Mouse (Mus musculus): ENCODE measurements around the gene Dynlt1f.
"Not testable (repeated sequence)": the region's sequence is repeated elsewhere in the genome, so short reads cannot be mapped to it uniquely, and the experiment has no call there.

Dynlt1f gene

GRCm38 (mm10) chr17:6655567-6656281 is at the start of gene Dynlt1f:
Gene Dynlt1f (minus strand): TSS chr17:6655900.
- DNase-seq: peak; percentile 65

GRCm38 (mm10) chr17:6703381-6704270 is 47.9 kb upstream of the Dynlt1f start:
- not testable (repeated sequence) for DNase-seq

GRCm38 (mm10) chr17:6702625-6703221 is 47.0 kb upstream of the Dynlt1f start:
- DNase-seq: not testable (repeated sequence)

GRCm38 (mm10) chr17:6700077-6700476 is 44.4 kb upstream of the Dynlt1f start:
- not testable (repeated sequence) for DNase-seq

- DNase-seq: not testable (repeated sequence)
These were observed 43.8 kb upstream of the Dynlt1f start for GRCm38 (mm10) chr17:6699502-6699901.

- peak; percentile 69 for DNase-seq
These were observed 41.6 kb upstream of the Dynlt1f start for GRCm38 (mm10) chr17:6697224-6697775.

GRCm38 (mm10) chr17:6696521-6696920 is 40.8 kb upstream of the Dynlt1f start:
- not testable (repeated sequence) for DNase-seq

- not testable (repeated sequence) for DNase-seq
These were observed 40.0 kb upstream of the Dynlt1f start for GRCm38 (mm10) chr17:6695712-6696111.

GRCm38 (mm10) chr17:6691596-6691995 is 35.9 kb upstream of the Dynlt1f start:
- DNase-seq: peak; percentile 95

GRCm38 (mm10) chr17:6689344-6689743 is 33.6 kb upstream of the Dynlt1f start:
- not testable (repeated sequence) for DNase-seq

GRCm38 (mm10) chr17:6686299-6686971 is 30.7 kb upstream of the Dynlt1f start:
- DNase-seq: not testable (repeated sequence)

- not testable (repeated sequence) for DNase-seq
These were observed 29.7 kb upstream of the Dynlt1f start for GRCm38 (mm10) chr17:6685288-6685818.

GRCm38 (mm10) chr17:6684464-6685287 is 29.0 kb upstream of the Dynlt1f start:
- not testable (repeated sequence) for DNase-seq

GRCm38 (mm10) chr17:6683702-6684101 is 28.0 kb upstream of the Dynlt1f start:
- DNase-seq: not testable (repeated sequence)

GRCm38 (mm10) chr17:6681721-6682120 is 26.0 kb upstream of the Dynlt1f start:
- DNase-seq: not testable (repeated sequence)

GRCm38 (mm10) chr17:6678063-6678462 is 22.4 kb upstream of the Dynlt1f start:
- not testable (repeated sequence) for DNase-seq

GRCm38 (mm10) chr17:6674297-6674696 is 18.6 kb upstream of the Dynlt1f start:
- DNase-seq: not testable (repeated sequence)

- DNase-seq: not testable (repeated sequence)
These were observed 12.8 kb upstream of the Dynlt1f start for GRCm38 (mm10) chr17:6668522-6668921.

GRCm38 (mm10) chr17:6665389-6665788 is 9.7 kb upstream of the Dynlt1f start:
- not testable (repeated sequence) for DNase-seq

- DNase-seq: not testable (repeated sequence)
These were observed 7.1 kb upstream of the Dynlt1f start for GRCm38 (mm10) chr17:6662840-6663239.
